Mouse (Mus musculus) adrenal gland, adult 2 months (tissue): ENCODE results near the gene Wfdc6a. TPM values are rescaled to one million over a fixed set of nuclear protein-coding genes. Genes with fewer than 3 reads are reported as not detected.
"Not testable (repeated sequence)": the region's sequence is repeated elsewhere in the genome, so short reads cannot be mapped to it uniquely, and the experiment has no call there.

Experiments
- DNase-seq: peaks from one replicate; pipeline ENCODE4 v3.0.0; 2021
- long read RNA-seq: library from polyadenylated mRNA; stranded (forward); transcript quantifications from one replicate; pipeline ENCODE4 v2.0.0, GENCODE M21; 2021
- polyA plus RNA-seq: library from polyadenylated mRNA; depleted of rRNA; stranded (reverse); fragments of >200 nt; gene quantifications from 2 replicates; pipeline ENCODE4 v1.2.3, GENCODE M21; 2012; rRNA removed
- total RNA-seq, 2 experiments: library from RNA; stranded (reverse); gene quantifications; 2 replicates each; pipeline ENCODE4 v1.2.3; 2021

Wfdc6a gene
- under 1 TPM in 1 of 2 experiments, not detected in 1; 0.52 TPM for total RNA-seq
- polyA plus RNA-seq, result 0.62 and 1.0 TPM in 2 replicates
- long read RNA-seq, result 0 reads

GRCm38 (mm10) chr2:164585025-164585725, at the start of gene Wfdc6a:
Wfdc6a (minus strand) TSS chr2:164585447.
- DNase-seq, result peak; percentile 34

DNA sequence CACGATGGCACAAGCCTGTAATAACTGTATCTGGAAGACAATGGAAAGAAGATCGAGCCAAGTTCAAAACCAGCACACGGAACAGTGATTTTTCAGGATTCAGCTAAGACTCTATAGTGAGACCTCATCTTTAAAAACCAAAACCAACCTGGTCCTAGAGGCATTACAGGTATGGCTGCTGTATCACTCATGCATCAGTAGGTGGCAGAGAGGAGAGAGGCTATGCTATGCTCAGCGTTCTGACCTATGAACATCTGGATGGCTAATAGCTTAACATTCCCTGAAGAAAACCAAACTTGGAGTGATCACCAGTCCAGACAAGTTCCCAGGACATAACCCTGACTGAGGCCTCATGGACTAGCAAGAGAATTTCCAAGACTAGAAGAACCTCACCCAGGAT, 36.5 kb upstream of the Wfdc6a start:
- DNase-seq, result no peak

- DNase-seq, result no peak
Measured at GRCm38 (mm10) chr2:164619050-164619449, 33.8 kb upstream of the Wfdc6a start.

DNA sequence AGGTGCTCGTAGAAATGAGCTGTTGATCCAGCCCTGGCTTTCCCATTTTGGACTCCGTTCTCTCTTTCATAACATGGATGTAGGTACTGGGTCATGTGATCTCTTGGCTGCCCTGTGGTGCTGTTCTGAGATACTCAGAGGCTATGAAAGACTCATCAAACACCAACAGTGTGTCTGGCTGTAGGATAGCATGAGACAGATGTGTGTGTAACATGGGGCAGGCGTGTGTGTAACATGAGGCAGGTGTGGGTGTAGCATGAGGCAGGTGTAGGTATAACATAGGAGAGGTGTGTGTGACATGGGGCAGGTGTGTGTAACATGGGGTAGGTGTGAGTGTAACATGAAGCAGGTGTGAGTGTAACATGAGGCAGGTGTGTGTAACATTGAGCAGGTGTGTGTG, 30.1 kb upstream of the Wfdc6a start:
- DNase-seq, result no peak

DNA sequence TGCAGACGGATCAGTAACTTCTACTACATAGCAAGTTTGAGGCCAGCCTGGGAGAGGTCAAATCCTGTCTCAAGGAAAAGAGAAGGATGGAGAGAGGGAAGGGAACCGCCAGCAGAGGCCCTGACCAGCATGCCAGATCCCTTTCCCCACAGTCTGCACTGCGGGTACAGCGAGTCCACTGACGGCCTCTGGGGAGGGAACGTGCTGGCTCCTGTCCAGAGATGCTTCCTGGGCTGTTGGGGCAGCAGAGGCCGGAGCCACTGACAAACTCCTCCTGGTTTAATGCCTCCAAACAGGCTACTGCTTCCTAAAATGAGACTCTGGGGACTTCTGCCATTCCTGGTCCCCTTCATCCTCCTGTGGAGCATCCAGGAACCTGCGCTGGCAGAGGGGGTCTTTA, 28.2 kb upstream of the Wfdc6a start, which contains the start of the genes Wfdc6b and Wfdc8:
Gene Wfdc6b (plus strand): TSS at position 52 of the 400 bp plus-strand sequence.
Gene Wfdc8 (minus strand): TSS at position 156 of the 400 bp plus-strand sequence.
- peak; percentile 38 for DNase-seq

GRCm38 (mm10) chr2:164608781-164609180, 23.5 kb upstream of the Wfdc6a start:
- peak; percentile 68 for DNase-seq

DNA sequence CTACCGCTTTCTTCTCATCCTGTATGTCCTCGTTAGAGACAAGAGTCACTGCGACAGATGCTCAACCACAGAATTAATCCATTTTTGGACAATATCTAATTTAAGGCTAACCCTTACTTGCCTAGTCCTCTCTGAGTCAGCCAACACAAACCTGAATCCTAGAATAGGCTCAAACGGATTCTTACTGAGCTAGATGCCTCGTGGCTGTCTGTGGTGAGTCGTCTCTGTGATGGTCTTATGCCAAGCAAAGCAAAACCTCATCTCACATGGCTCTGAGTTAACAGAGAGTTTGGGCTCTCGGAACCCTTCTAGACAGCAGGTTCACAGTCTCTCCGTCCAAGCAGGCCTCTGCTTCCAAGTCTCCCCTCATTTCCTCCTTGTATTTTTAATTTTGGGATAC, 19.2 kb upstream of the Wfdc6a start:
- DNase-seq, result no peak

DNA sequence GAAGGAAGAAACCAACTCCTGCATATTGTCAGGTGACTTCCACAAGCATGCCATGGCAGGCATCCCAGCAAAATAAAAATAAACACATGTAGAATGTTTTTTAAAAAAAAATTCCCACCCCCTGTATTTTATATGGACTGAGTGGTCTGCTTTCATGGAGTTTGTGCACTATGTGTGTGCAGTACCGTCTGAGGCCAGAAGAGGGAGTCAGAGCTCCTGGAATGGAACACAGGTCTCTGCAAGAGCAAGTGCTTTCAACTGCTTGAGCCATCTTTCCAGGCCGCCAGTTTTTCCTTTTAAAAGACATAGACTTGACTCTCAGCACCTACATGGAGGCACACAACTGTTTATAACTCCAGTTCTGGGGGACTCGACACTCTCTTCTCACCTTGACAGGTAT, 18.2 kb upstream of the Wfdc6a start:
- no peak for DNase-seq

- DNase-seq, result no peak
Measured at GRCm38 (mm10) chr2:164600179-164600578, 14.9 kb upstream of the Wfdc6a start.

DNA sequence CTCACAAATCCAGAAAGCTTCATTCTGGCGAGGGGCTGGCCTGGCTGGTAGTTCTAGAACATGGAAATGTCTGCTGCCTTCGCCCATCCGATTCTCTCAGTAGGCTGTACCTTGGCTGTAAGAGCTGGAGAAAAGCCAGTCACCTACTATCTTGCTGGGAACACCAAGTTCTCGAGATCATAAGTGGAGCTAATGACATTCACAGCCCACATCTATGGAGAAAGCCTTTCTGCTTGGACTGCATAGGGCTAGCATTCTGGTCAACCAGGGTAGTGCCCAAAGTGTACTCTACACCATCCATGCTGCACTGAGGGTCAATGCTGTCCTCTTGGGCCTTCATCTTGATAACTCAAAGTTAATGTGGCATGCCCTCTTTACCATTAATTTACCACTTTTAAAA, 8.2 kb upstream of the Wfdc6a start, which contains the start of gene Eppin:
Gene Eppin (minus strand): TSS at position 101 of the 400 bp plus-strand sequence.
- DNase-seq, result no peak

- DNase-seq, result peak; percentile 33
Measured at GRCm38 (mm10) chr2:164592014-164592413, 6.8 kb upstream of the Wfdc6a start.

GRCm38 (mm10) chr2:164573359-164573758, 11.9 kb downstream of the Wfdc6a start, which contains the start of gene Spint3:
Spint3 (minus strand) TSS chr2:164573459.
- DNase-seq, result not testable (repeated sequence)

- no peak for DNase-seq
Measured at GRCm38 (mm10) chr2:164567460-164567859, 17.8 kb downstream of the Wfdc6a start.

- DNase-seq, result no peak
Measured at GRCm38 (mm10) chr2:164566997-164567396, 18.2 kb downstream of the Wfdc6a start.

GRCm38 (mm10) chr2:164564346-164564745, 20.9 kb downstream of the Wfdc6a start:
- DNase-seq, result no peak

DNA sequence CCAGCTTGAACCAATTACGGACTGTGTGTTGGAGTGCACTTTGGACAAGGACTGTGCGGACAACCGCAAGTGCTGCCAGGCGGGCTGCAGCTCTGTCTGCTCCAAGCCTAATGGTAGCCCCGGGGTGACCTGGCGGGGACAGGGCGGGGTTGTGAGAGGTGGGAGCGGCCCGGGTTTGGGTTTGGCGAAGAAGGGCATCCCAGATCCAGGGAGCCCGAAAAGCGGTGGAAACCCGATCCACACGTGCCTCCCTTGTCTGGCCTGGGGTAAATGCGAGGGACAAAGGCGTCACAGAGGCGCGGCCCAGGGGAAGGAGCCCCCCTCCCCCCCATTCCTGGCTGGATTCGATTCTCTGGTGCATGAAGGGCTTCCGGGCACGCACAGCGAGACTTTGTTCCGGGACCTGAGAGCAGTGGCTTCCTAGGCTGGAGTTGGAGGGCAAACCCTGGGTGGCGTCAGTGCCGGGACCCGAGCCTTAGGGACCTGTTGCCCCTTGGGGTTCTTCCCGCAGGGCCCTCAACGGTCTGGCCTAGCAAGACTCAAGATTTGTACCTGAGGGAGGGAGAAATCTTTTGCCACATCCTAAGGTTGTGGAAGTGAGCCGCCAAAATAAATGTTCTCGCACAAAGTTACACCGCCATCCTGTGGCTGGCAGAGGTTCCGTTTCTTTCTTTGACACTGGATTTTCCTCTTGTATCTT, 21.8 kb downstream of the Wfdc6a start:
- DNase-seq, result peak; percentile 10

GRCm38 (mm10) chr2:164562391-164563188, 22.7 kb downstream of the Wfdc6a start, which contains the start of gene Wfdc2:
Wfdc2 (plus strand) TSS chr2:164562413.
- no peak for DNase-seq

DNA sequence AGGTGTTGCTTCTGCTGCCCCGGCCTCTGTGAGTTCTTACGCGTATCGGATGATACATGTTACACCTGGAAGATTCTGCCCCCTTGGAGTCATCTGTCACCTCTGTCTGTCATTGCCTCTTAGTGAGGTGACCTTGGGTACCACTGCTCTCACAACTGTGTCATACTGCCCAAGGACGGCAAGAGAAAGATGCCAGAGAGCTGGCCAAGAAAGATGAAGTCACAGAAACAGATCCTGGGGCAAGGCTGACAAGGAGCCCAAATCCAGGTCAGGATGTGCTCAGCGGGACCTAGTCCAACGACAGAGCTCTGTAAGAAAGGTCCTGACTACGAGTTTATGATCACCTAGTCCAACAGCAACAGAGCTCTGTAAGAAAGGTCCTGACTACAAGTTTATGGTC, 25.1 kb downstream of the Wfdc6a start:
- DNase-seq, result peak; percentile 76

GRCm38 (mm10) chr2:164558991-164559645, 26.1 kb downstream of the Wfdc6a start:
- no peak for DNase-seq

- DNase-seq, result no peak
Measured at GRCm38 (mm10) chr2:164558426-164558825, 26.8 kb downstream of the Wfdc6a start.

DNA sequence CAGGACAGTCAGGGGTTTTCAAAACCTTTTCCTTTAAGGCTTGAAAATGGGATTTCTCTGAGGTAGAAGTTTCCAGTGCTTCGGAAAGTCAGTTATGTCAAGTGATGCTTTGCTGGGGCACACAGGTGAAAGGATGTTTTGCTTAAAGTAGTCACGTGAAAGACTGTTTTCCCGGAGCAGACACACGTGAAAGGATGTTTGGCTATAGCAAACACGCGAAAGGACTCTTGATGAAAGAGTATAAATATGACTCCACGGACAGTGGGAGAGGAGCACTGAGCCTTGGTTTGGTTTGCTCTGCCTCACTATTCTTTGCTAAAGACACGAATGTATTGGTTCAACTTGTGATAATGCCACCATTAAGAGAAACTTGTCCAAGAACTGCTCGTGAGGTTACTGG, 33.7 kb downstream of the Wfdc6a start:
- DNase-seq, result no peak

- no peak for DNase-seq
Measured at GRCm38 (mm10) chr2:164550895-164551269, 34.4 kb downstream of the Wfdc6a start.
